ENCODE assay signal across 25 mouse cellular contexts in the genomic region with DNA sequence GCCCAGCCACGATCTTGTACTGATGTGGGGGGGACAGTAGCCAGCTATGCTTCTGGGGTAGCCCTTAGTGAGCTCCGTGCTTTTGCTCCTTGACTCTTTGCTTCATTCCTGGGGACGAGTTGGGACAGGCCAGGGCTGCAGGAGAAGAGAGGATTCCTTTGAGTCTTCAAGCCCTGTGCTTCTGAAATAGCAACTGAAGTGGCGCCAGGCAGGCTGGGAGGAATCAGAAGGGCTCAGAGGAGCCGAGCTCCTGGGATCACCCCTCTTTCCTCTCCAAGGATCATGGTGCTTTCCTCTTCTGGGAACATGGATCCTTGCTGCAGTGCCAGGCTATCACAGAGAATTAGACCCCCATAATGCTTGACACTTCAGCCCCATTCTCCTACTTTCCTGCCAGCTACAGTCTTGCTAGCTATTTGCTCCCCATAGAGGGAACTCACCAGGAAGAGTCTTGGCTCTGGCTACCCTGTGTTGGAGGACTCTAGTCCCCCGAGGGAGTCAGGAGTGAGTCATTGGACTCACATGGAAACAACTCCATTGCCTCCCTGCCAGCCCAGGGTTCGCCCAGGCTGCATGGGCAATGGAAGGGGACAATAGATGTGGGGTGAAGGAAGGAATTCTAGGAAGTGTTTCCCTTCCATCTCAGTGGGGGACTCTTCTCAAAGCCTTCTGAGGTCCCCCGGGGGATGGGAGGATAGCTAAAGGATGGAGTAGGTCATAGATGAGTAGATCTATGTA. TPM values are rescaled to one million over a fixed set of nuclear protein-coding genes. Genes with fewer than 3 reads are reported as not detected.
DNase-seq lines count a peak whose midpoint lies in the region; ATAC-seq and TF ChIP-seq lines count a peak whose summit lies in the region.
"Had no signal": no experiment of that assay in that cellular context is flagged by ENCODE, and none has a peak within 500 bp of the region (broad histone marks: within the 10 kb centered on the region; RNA-seq: fewer than 3 reads in every experiment).

No protein-coding gene starts in this region.

- H3K27me3 ChIP-seq in Patski: no peaks in the 10 kb centered on the region
- H3K27me3 ChIP-seq: neural tube, embryonic 15.5 days had no signal

- CTCF ChIA-PET in Patski (lab: Charles Lee): interaction anchor here (1.1 to 34.1 kb wide), 4 partner anchors 7 to 76 kb away, joined by 3 to 615 read pairs (median 309); a partner anchor contains a TSS

- POLR2A ChIA-PET in Patski (lab: Charles Lee): interaction anchor here (6.3 to 6.7 kb wide), 2 partner anchors 12 to 13 kb away, joined by 61 to 75 read pairs; a partner anchor contains a TSS

- peak; percentile 72 for ATAC-seq in Patski
- ATAC-seq: activated CD4-positive, CD25-positive, alpha-beta regulatory T cell, adult 4 months; forebrain, embryonic 16.5 days had no signal

- no peak for TF ChIP-seq CTCF in Patski (IDR thresholded peaks at IDR 0.05)

- peak; percentile 62 for DNase-seq in gastrocnemius, adult 18-20 months (ENCODE audit: low spot score)
- DNase-seq in gastrocnemius, postnatal 10 days: no peak
- DNase-seq in 3134 (ENCODE audit: extremely low read depth, insufficient read length, low spot score) (peak; percentile 71), Patski (ENCODE audit: low read depth, low spot score) (no peak)
- DNase-seq in gastrocnemius, postnatal 14 days: peak; percentile 62
- DNase-seq in T-cell, adult 2 months (ENCODE audit: low spot score): no peak
- no peak for DNase-seq in layer of hippocampus, adult 9-11 months
- no peak for DNase-seq in right cerebral cortex, postnatal 4 days
- DNase-seq: cerebellum, adult 18-20 months; lung, postnatal 14 days had no signal

- in situ Hi-C loops in Patski (cut with MboI; ENCODE audit: low pct_unique_long_range_greater_than_20kb): no loop called here

- intact Hi-C loops in gastrocnemius, postnatal 14 days (cut with DNase I; ENCODE audit: low total_unique reads): no loop called here

RNA-seq across cellular contexts. Expression of a gene that starts 1.1 kb away (rescaled TPM):
- not detected for total RNA-seq in gastrocnemius, adult 18-20 months (2021)
- not detected for total RNA-seq in gastrocnemius, postnatal 10 days (2021)
- not detected for polyA plus RNA-seq in Patski (2021)
- total RNA-seq in gastrocnemius, postnatal 14 days (2021): not detected
- total RNA-seq: common myeloid progenitor, adult 5-6 weeks; G1E; granulocyte monocyte progenitor cell, adult 5-6 weeks; left cerebral cortex, adult 18-20 months had no signal
- polyA plus RNA-seq: activated CD4-positive, CD25-positive, alpha-beta regulatory T cell, adult 4 months; brain, embryonic 14.5 days; forebrain, embryonic 16.5 days; G1E; hindbrain, embryonic 10.5 days; intestine, embryonic 14.5 days; kidney, embryonic 14.5 days; large intestine, adult 2 months; limb, embryonic 11.5 days; liver, embryonic 16.5 days; neural tube, embryonic 15.5 days; spleen, adult 2 months had no signal

RNA-seq across cellular contexts. Expression of a gene that starts 2.9 kb away (rescaled TPM):
- total RNA-seq in gastrocnemius, adult 18-20 months (2021): 10 to 100 TPM; 10.1 to 17.7 TPM
- 10 to 100 TPM in 1 of 2 experiments, 1 to 10 TPM in 1; 9.6 to 20.1 TPM for total RNA-seq in gastrocnemius, postnatal 10 days (2021)
- 44.0 TPM for polyA plus RNA-seq in Patski (2021)
- total RNA-seq in gastrocnemius, postnatal 14 days (2021): 10 to 100 TPM; 11.1 to 16.5 TPM
- total RNA-seq: G1E had no signal
- polyA plus RNA-seq: G1E; hindbrain, embryonic 10.5 days had no signal

RNA-seq across cellular contexts. Expression of a gene that starts 7.7 kb away (rescaled TPM):
- 1 to 10 TPM in 1 of 2 experiments, not detected in 1; 2.5 TPM for total RNA-seq in gastrocnemius, adult 18-20 months (2021)
- total RNA-seq in gastrocnemius, postnatal 10 days (2021): not detected
- polyA plus RNA-seq in Patski (2021): not detected
- total RNA-seq in gastrocnemius, postnatal 14 days (2021): not detected
- total RNA-seq: common myeloid progenitor, adult 5-6 weeks; G1E; granulocyte monocyte progenitor cell, adult 5-6 weeks; left cerebral cortex, adult 18-20 months had no signal
- polyA plus RNA-seq: activated CD4-positive, CD25-positive, alpha-beta regulatory T cell, adult 4 months; brain, embryonic 14.5 days; forebrain, embryonic 16.5 days; G1E; hindbrain, embryonic 10.5 days; kidney, embryonic 14.5 days; large intestine, adult 2 months; limb, embryonic 11.5 days; liver, embryonic 16.5 days; neural tube, embryonic 15.5 days; spleen, adult 2 months had no signal

RNA-seq across cellular contexts. Expression of a gene that starts 10.6 kb away (rescaled TPM):
- not detected for total RNA-seq in gastrocnemius, adult 18-20 months (2021)
- not detected for total RNA-seq in gastrocnemius, postnatal 10 days (2021)
- not detected for polyA plus RNA-seq in Patski (2021)
- total RNA-seq in gastrocnemius, postnatal 14 days (2021): not detected
- total RNA-seq: common myeloid progenitor, adult 5-6 weeks; G1E; granulocyte monocyte progenitor cell, adult 5-6 weeks; left cerebral cortex, adult 18-20 months had no signal
- polyA plus RNA-seq: activated CD4-positive, CD25-positive, alpha-beta regulatory T cell, adult 4 months; brain, embryonic 14.5 days; forebrain, embryonic 16.5 days; G1E; hindbrain, embryonic 10.5 days; intestine, embryonic 14.5 days; kidney, embryonic 14.5 days; large intestine, adult 2 months; limb, embryonic 11.5 days; liver, embryonic 16.5 days; neural tube, embryonic 15.5 days; spleen, adult 2 months had no signal

RNA-seq across cellular contexts. Expression of a gene that starts 12.1 kb away (rescaled TPM):
- total RNA-seq in gastrocnemius, adult 18-20 months (2021): 100 to 1,000 TPM in 1 of 2 experiments, 10 to 100 TPM in 1; 63.5 to 106 TPM
- 100 to 1,000 TPM in 1 of 2 experiments, 10 to 100 TPM in 1; 83.2 to 102 TPM for total RNA-seq in gastrocnemius, postnatal 10 days (2021)
- 10,815 TPM for polyA plus RNA-seq in Patski (2021)
- total RNA-seq in gastrocnemius, postnatal 14 days (2021): 10 to 100 TPM; 69.9 to 95.9 TPM
- total RNA-seq: G1E had no signal
- polyA plus RNA-seq: G1E had no signal

Comparison
In these comparisons a context has a peak if more than half of its experiments do, and no peak if none do; other contexts are left out.
1. DNase-seq: peak in gastrocnemius, adult 18-20 months (single experiment), 3134 (single experiment) and gastrocnemius, postnatal 14 days (single experiment); none in gastrocnemius, postnatal 10 days (single experiment), Patski (single experiment), T-cell, adult 2 months (single experiment), layer of hippocampus, adult 9-11 months (single experiment) and right cerebral cortex, postnatal 4 days (single experiment).